Mouse (Mus musculus) kidney, adult 2 months (tissue): ENCODE data around the gene Acss1.

Experiments used
- CTCF ChIP-seq: fragments of 200-500 bp; conservative IDR thresholded peaks from 2 replicates; pipeline ENCODE4 v1.5.1; 2011; ENCODE audit warnings: low read depth, mild to moderate bottlenecking, control low read depth, low read length, moderate library complexity, mixed read lengths; ENCODE audit not compliant: insufficient read depth, insufficient read length
- POLR2A ChIP-seq: fragments of 200-500 bp; IDR thresholded peaks from one replicate; pipeline ENCODE4 v1.6.1; 2011; ENCODE audit warnings: low read depth, low read length, control low read depth

DNA sequence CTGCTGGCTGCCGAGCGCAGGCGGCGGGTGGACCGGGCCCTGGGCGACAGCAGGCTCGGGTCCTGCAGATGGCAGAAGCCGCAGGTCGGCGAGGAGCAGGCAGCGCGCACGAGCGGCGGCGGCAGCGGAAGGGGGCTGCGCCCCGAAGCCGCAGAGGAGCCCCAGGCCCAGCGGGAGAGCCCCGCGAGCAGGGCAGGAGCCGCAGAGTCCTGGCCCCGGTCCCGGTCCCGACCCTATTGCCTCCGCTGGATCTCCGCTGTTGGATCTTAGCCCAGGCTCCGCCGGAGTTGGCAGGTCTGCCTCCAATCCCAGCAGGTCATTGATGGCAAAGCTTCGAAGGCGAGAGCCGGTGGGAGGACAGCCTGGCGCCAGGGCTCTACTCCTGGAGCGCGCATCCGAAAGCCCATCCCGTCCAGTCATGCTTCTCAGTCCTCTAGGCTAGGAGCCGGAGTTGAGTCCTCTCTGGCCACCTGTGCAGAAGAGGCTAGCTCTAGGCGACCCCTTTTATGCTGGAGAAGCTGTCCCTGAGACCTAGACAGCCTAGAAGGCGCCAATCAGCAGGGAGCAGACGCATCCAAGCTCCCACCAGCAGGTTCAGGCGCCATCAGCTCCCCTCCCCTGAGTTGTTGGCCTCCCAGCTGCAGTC, 20.4 kb upstream of the Acss1 start:
- TF ChIP-seq POLR2A (no peak), CTCF (no peak)
